Mouse (Mus musculus): ENCODE data around the gene Thumpd1. TPM values are rescaled to one million over a fixed set of nuclear protein-coding genes. Genes with fewer than 3 reads are reported as not detected.
A peak's percentile ranks its signal among the peaks of the same experiment; 100 is the strongest.

Thumpd1 gene
- polyA plus RNA-seq (2014; fragmentation: Nextera tagmentation; extraction: Ambion mirVana): 54.1 and 73.0 TPM in 2 replicates

DNA sequence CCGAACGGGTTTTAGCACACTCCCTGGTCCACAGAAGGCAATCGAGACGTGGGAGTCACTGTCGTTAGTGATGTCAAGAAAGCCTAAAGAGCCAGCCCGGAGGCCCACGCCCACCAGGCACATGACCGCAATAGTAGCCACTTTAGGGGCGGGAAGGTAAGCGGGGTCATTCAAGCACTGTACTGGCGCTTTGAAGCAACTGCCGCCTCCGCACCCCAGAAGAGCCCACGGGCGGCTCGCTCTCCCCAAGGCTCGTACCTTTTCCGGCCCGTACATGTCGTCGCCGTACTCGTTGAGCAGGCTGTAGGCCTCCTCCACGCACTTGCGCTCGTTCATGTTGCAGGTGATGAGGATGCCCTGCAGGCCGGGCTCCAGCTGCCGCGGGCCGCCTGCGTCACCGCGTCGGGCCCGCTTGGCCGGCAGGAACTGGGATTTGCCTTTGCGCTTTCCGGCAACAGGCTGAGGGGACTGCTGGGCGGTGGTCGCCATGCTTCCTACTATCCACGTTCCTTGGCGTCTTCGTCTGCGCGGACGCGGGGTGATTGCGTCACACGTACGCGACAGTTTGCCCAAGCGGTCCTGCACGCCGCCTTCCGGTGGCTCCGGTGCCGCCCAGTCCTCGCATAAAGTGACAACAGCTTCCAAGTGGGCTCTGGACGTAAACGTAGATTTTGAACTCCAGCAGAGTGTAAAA, at the start of gene Thumpd1:
Gene Thumpd1, minus strand, starts transcription at position 546 of the 694 bp plus-strand sequence.
- Histone ChIP-seq H3K4me3 (ENCODE audit: low read depth, low read length) (peak within 1 kb of the TSS; percentile 98), H3K36me3 (ENCODE audit: control insufficient read depth, insufficient read depth, low read length) (peaks cover 20% of the 10 kb centered on the region), H3K4me1 (ENCODE audit: control insufficient read depth, insufficient read depth, low read length) (no peaks in the 10 kb centered on the region), H3K9me3 (replicated peaks; ENCODE audit: control insufficient read depth, low read length) (no peaks in the 10 kb centered on the region), H3K27ac (ENCODE audit: low read depth, low read length) (peak within 1 kb of the TSS; percentile 51), H3K27me3 (ENCODE audit: control insufficient read depth, insufficient read depth, low read length) (no peaks in the 10 kb centered on the region), H3K4me2 (peak within 1 kb of the TSS; percentile 77), H3K9ac (ENCODE audit: low read depth, low read length) (peak within 1 kb of the TSS; percentile 93)
- peak; percentile 95 for ATAC-seq (replicated peaks; ENCODE audit: insufficient number of reproducible peaks, low FRiP score, low TSS enrichment)
- WGBS (ENCODE audit: insufficient replicate concordance): under 1% methylated on average over 60 of the region's 60 CpGs

DNA sequence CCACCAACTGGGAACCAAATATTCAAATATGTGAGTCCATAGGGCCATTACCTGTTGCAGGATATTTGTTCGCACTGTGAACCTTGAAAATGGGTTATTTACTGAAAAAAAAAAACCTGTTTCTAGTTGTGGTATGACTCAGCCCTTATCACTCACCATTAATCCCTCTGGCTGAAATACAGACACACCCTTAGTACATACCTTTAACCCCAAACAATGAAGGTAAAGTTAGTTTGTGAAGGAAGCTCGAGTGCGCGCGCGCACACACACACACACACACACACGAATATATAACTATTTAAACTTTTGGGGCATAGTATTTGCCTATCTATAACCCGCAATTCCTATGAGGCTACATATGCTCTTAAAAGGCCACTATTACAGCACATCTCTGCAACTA, 49.3 kb upstream of the Thumpd1 start:
- Histone ChIP-seq H3K27ac (ENCODE audit: low read depth, low read length) (no peak overlapping the region), H3K9me3 (replicated peaks; ENCODE audit: control insufficient read depth, low read length) (no peaks in the 10 kb centered on the region), H3K9ac (ENCODE audit: low read depth, low read length) (no peak overlapping the region), H3K4me2 (no peak overlapping the region), H3K36me3 (ENCODE audit: control insufficient read depth, insufficient read depth, low read length) (no peaks in the 10 kb centered on the region), H3K4me3 (ENCODE audit: low read depth, low read length) (no peak overlapping the region), H3K4me1 (ENCODE audit: control insufficient read depth, insufficient read depth, low read length) (no peaks in the 10 kb centered on the region), H3K27me3 (ENCODE audit: control insufficient read depth, insufficient read depth, low read length) (no peaks in the 10 kb centered on the region)
- ATAC-seq (replicated peaks; ENCODE audit: insufficient number of reproducible peaks, low FRiP score, low TSS enrichment): no peak
- 92% methylated on average over 8 of the region's 8 CpGs for WGBS (ENCODE audit: insufficient replicate concordance)

DNA sequence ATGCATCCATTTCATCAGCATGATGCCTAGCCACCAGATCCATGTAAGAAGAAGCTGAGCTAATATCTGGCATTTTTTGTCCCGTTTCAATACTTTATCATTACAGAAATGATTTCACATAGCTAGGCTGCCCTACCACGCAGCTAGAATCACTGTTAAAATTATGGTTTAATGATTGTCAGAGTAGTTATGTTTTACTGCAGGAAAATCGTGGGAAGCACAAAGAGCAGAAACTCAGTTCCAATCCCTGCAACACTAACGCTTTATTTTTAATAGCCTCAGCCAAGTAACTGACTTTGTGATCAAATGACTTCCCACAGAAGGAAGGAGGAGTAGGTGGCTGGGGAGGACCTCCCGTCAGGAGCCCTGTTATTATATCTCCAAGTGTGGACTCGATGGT, 46.4 kb upstream of the Thumpd1 start:
- Histone ChIP-seq H3K36me3 (ENCODE audit: control insufficient read depth, insufficient read depth, low read length) (no peaks in the 10 kb centered on the region), H3K4me1 (ENCODE audit: control insufficient read depth, insufficient read depth, low read length) (no peaks in the 10 kb centered on the region), H3K9ac (ENCODE audit: low read depth, low read length) (no peak overlapping the region), H3K27ac (ENCODE audit: low read depth, low read length) (no peak overlapping the region), H3K4me2 (no peak overlapping the region), H3K27me3 (ENCODE audit: control insufficient read depth, insufficient read depth, low read length) (no peaks in the 10 kb centered on the region), H3K9me3 (replicated peaks; ENCODE audit: control insufficient read depth, low read length) (no peaks in the 10 kb centered on the region), H3K4me3 (ENCODE audit: low read depth, low read length) (no peak overlapping the region)
- WGBS (ENCODE audit: insufficient replicate concordance): 77% methylated on average over 6 of the region's 6 CpGs
- no peak for ATAC-seq (replicated peaks; ENCODE audit: insufficient number of reproducible peaks, low FRiP score, low TSS enrichment)

DNA sequence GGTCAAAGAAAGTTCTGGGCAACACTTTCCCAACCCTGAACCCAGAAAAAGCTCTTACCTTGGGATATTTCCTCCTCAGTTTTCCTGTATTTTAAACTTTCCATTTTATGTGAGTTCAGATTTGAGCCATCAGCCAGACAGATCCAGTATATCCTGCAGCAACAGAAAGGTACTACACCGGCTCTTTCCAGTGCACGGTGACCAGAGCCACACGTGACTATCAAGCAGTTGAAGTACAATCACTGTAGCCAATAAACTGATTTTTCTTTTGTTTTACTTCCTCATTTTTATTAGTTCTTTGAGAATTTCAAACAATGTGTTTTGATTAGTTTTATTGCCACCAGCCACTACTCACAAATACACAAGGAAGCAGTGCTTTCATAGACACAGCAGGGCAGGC, 43.8 kb upstream of the Thumpd1 start:
- H3K9ac ChIP-seq (ENCODE audit: low read depth, low read length): no peak overlapping the region
- H3K27me3 ChIP-seq (ENCODE audit: control insufficient read depth, insufficient read depth, low read length): no peaks in the 10 kb centered on the region
- H3K9me3 ChIP-seq (replicated peaks; ENCODE audit: control insufficient read depth, low read length): no peaks in the 10 kb centered on the region
- H3K27ac ChIP-seq (ENCODE audit: low read depth, low read length): no peak overlapping the region
- no peaks in the 10 kb centered on the region for H3K36me3 ChIP-seq (ENCODE audit: control insufficient read depth, insufficient read depth, low read length)
- H3K4me1 ChIP-seq (ENCODE audit: control insufficient read depth, insufficient read depth, low read length): no peaks in the 10 kb centered on the region
- ATAC-seq (replicated peaks; ENCODE audit: insufficient number of reproducible peaks, low FRiP score, low TSS enrichment): no peak
- H3K4me3 ChIP-seq (ENCODE audit: low read depth, low read length): no peak overlapping the region
- H3K4me2 ChIP-seq: no peak overlapping the region
- 95% methylated on average over 3 of the region's 3 CpGs for WGBS (ENCODE audit: insufficient replicate concordance)

DNA sequence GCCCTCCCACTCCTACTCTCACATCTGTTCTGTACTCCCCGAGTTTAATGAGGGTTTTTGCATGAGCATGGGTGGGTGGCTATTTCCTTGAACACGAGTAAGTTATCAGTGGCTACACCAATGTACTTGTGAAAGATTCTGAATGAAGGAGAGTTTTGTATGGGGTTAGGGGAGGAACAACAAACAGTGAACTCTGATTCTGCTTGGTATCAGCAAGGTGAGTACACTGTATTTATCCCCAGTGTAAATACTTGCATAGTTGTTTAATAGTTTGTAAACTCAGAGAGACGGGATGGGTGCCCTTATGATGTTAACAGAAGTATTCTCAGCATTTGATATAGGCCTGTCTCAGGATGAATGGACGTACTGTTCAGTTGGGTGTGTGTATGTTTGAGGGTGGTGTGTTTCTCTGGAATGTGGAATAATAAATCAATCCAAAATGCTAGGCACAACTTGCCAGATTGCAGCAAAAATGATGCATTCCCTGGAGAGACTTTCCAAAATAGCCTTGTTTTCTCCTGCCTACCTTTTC, 41.6 kb upstream of the Thumpd1 start:
- 58% methylated on average over 4 of the region's 4 CpGs for WGBS (ENCODE audit: insufficient replicate concordance)
- no peak for ATAC-seq (replicated peaks; ENCODE audit: insufficient number of reproducible peaks, low FRiP score, low TSS enrichment)
- H3K27me3 ChIP-seq (ENCODE audit: control insufficient read depth, insufficient read depth, low read length): no peaks in the 10 kb centered on the region
- no peaks in the 10 kb centered on the region for H3K36me3 ChIP-seq (ENCODE audit: control insufficient read depth, insufficient read depth, low read length)
- H3K4me2 ChIP-seq: no peak overlapping the region
- H3K4me1 ChIP-seq (ENCODE audit: control insufficient read depth, insufficient read depth, low read length): no peaks in the 10 kb centered on the region
- no peaks in the 10 kb centered on the region for H3K9me3 ChIP-seq (replicated peaks; ENCODE audit: control insufficient read depth, low read length)
- no peak overlapping the region for H3K9ac ChIP-seq (ENCODE audit: low read depth, low read length)
- no peak overlapping the region for H3K4me3 ChIP-seq (ENCODE audit: low read depth, low read length)
- H3K27ac ChIP-seq (ENCODE audit: low read depth, low read length): no peak overlapping the region

DNA sequence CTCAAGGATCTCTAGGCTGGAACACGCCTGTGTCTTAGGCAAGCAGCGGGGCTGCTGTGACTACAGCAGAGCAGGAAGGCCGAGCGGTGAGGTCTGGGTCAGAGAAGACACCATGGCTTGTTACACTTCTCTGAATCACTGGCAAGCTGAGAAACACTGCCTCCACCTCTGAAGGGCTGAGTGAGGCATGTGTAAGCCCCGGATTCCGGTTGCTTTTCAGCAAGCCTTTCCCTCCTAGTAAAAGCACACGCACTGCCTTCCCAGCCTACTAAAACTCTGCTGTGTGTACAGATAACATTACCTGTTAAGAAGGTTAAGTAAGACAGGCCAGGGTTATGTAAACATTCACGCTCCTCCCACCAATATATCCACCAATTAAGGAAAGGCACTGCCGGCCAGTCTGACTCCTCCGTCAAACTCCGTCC, 39.9 kb upstream of the Thumpd1 start, which contains the start of gene Acsm3:
Gene Acsm3, plus strand, starts transcription at position 397 of the 425 bp plus-strand sequence.
- Histone ChIP-seq H3K9ac (ENCODE audit: low read depth, low read length) (no peak within 1 kb of the TSS), H3K9me3 (replicated peaks; ENCODE audit: control insufficient read depth, low read length) (no peaks in the 10 kb centered on the region), H3K36me3 (ENCODE audit: control insufficient read depth, insufficient read depth, low read length) (no peaks in the 10 kb centered on the region), H3K27me3 (ENCODE audit: control insufficient read depth, insufficient read depth, low read length) (no peaks in the 10 kb centered on the region), H3K27ac (ENCODE audit: low read depth, low read length) (no peak within 1 kb of the TSS), H3K4me1 (ENCODE audit: control insufficient read depth, insufficient read depth, low read length) (no peaks in the 10 kb centered on the region), H3K4me3 (ENCODE audit: low read depth, low read length) (no peak within 1 kb of the TSS), H3K4me2 (no peak within 1 kb of the TSS)
- ATAC-seq (replicated peaks; ENCODE audit: insufficient number of reproducible peaks, low FRiP score, low TSS enrichment): no peak
- WGBS (ENCODE audit: insufficient replicate concordance): 63% methylated on average over 11 of the region's 11 CpGs

DNA sequence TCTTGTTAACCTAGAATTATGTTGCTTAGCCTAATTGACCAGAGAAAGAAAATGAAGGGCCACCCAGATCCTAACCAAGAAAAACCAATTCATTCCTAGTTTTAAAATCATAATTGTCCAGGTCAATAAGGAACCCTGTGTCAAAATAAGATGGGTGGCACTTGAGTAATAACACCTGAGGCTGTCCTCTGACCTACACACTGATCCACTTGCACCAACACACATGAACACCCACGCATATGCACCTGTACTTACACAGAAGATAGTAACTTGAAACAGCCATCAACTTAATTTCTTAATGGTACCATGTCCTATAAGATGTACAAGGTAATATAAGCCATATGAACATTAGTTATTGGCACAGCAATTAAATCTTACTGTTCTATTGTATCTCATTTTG, 33.1 kb upstream of the Thumpd1 start:
- ATAC-seq (replicated peaks; ENCODE audit: insufficient number of reproducible peaks, low FRiP score, low TSS enrichment): no peak
- no peak overlapping the region for H3K27ac ChIP-seq (ENCODE audit: low read depth, low read length)
- no peak overlapping the region for H3K9ac ChIP-seq (ENCODE audit: low read depth, low read length)
- H3K4me3 ChIP-seq (ENCODE audit: low read depth, low read length): no peak overlapping the region
- no peak overlapping the region for H3K4me2 ChIP-seq
- H3K4me1 ChIP-seq (ENCODE audit: control insufficient read depth, insufficient read depth, low read length): no peaks in the 10 kb centered on the region
- no peaks in the 10 kb centered on the region for H3K36me3 ChIP-seq (ENCODE audit: control insufficient read depth, insufficient read depth, low read length)
- 68% methylated on average over 1 of the region's 1 CpGs for WGBS (ENCODE audit: insufficient replicate concordance)
- no peaks in the 10 kb centered on the region for H3K27me3 ChIP-seq (ENCODE audit: control insufficient read depth, insufficient read depth, low read length)
- H3K9me3 ChIP-seq (replicated peaks; ENCODE audit: control insufficient read depth, low read length): no peaks in the 10 kb centered on the region

DNA sequence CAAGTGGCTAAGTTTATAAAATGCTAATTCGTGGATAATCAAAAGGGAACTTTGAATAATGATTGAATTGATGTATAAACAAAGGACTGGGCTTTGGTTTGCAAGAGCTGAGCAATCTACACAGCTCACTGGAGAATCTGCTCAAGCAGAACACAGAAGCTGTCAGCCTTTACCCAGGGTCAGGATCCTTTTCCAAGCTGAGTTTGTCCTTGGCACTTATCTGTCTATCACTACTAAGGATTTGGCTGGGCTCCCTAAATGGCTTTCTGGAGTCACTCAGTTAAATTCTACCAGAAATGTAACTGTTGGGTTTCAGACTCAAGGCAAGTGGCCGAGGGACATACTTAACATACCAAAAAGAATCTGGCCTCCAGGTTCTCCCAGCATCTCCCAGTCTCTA, 29.3 kb upstream of the Thumpd1 start:
- Histone ChIP-seq H3K4me3 (ENCODE audit: low read depth, low read length) (no peak overlapping the region), H3K36me3 (ENCODE audit: control insufficient read depth, insufficient read depth, low read length) (no peaks in the 10 kb centered on the region), H3K4me1 (ENCODE audit: control insufficient read depth, insufficient read depth, low read length) (no peaks in the 10 kb centered on the region), H3K27me3 (ENCODE audit: control insufficient read depth, insufficient read depth, low read length) (no peaks in the 10 kb centered on the region), H3K27ac (ENCODE audit: low read depth, low read length) (no peak overlapping the region), H3K9me3 (replicated peaks; ENCODE audit: control insufficient read depth, low read length) (no peaks in the 10 kb centered on the region), H3K4me2 (no peak overlapping the region), H3K9ac (ENCODE audit: low read depth, low read length) (no peak overlapping the region)
- no peak for ATAC-seq (replicated peaks; ENCODE audit: insufficient number of reproducible peaks, low FRiP score, low TSS enrichment)
- whole genome bisulfite sequencing (ENCODE audit: insufficient replicate concordance): 43% methylated on average over 2 of the region's 2 CpGs

DNA sequence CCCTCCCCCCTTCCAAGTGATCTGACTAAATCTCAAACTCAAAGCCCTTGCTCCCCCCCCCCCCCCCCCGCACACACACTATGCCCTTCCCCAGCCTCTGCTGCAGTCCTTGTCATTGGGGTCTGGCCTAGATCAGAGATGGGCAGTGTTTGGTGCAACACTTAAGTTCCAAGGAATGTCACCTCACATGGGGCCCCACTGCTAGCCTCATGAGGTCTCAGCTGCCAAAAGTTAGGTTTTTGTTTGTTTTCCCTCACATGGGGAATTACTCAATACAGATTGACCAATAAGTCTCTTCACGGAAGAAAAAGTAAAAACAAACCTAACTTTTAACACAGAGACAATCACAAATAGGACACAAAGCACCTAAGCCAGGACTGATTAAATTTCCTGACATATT, 28.2 kb upstream of the Thumpd1 start:
- Histone ChIP-seq H3K9ac (ENCODE audit: low read depth, low read length) (no peak overlapping the region), H3K4me3 (ENCODE audit: low read depth, low read length) (no peak overlapping the region), H3K27me3 (ENCODE audit: control insufficient read depth, insufficient read depth, low read length) (no peaks in the 10 kb centered on the region), H3K9me3 (replicated peaks; ENCODE audit: control insufficient read depth, low read length) (no peaks in the 10 kb centered on the region), H3K27ac (ENCODE audit: low read depth, low read length) (no peak overlapping the region), H3K36me3 (ENCODE audit: control insufficient read depth, insufficient read depth, low read length) (no peaks in the 10 kb centered on the region), H3K4me2 (no peak overlapping the region), H3K4me1 (ENCODE audit: control insufficient read depth, insufficient read depth, low read length) (no peaks in the 10 kb centered on the region)
- ATAC-seq (replicated peaks; ENCODE audit: insufficient number of reproducible peaks, low FRiP score, low TSS enrichment): no peak
- WGBS (ENCODE audit: insufficient replicate concordance): 61% methylated on average over 1 of the region's 2 CpGs

All from heart, embryonic 11.5 days (tissue).